Mouse (Mus musculus): ENCODE measurements around the gene Lrrc2. TPM values are rescaled to one million over a fixed set of nuclear protein-coding genes. Genes with fewer than 3 reads are reported as not detected.

Lrrc2 gene
- polyA plus RNA-seq (2015; fragmentation: Nextera tagmentation; extraction: Ambion mirVana): 0.23 and 0.34 TPM in 2 replicates

DNA sequence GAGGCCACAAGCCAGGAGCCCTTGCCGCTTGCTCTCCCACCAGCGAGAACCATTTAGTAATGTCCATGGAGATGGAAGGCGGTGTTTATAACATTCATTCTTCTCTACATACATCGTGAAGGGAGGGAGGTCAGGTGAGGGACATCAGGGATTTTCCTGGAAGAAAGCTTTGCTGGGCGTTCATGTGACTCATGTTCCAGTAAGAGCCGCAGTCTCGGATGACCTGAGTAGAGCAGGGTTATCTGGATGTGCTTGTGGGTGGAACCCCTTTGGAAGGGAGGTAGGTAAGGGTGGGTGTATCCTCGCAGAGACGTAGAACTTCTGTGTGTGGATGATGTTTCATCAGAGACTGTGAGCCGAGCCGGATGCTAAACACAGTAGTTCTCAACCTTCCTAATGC, at the start of gene Lrrc2:
Lrrc2 (plus strand) TSS at position 149 of the 400 bp plus-strand sequence.
- Histone ChIP-seq H3K4me3 (replicated peaks) (no peak within 1 kb of the TSS), H3K4me2 (replicated peaks) (no peak within 1 kb of the TSS), H3K4me1 (replicated peaks) (no peaks in the 10 kb centered on the region), H3K9ac (no peak within 1 kb of the TSS), H3K36me3 (no peaks in the 10 kb centered on the region), H3K9me3 (no peaks in the 10 kb centered on the region), H3K27me3 (replicated peaks) (peaks cover 17% of the 10 kb centered on the region), H3K27ac (no peak within 1 kb of the TSS)
- no peak for ATAC-seq
- WGBS: 73% methylated on average over 11 of the region's 11 CpGs

DNA sequence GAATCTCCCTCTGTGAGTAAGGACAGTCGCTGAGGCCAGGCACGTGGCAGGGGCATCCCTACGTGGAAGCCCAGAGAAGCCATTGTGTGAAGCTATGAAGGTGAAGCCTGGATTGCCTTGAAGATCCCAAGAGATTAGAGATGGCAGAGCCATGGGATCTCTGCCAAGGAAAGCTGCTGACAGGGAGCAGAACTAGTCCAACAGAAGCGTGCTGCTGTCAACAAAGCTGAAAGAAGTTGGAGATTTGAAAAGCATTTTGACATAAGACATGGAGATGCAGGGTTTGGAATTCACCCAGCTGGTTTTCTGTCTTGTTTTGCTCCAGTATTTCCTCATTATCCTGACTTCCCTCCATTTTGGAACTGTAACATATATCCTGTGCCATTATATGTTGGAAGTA, 49.1 kb upstream of the Lrrc2 start:
- no peak for ATAC-seq
- WGBS: 78% methylated on average over 4 of the region's 4 CpGs

DNA sequence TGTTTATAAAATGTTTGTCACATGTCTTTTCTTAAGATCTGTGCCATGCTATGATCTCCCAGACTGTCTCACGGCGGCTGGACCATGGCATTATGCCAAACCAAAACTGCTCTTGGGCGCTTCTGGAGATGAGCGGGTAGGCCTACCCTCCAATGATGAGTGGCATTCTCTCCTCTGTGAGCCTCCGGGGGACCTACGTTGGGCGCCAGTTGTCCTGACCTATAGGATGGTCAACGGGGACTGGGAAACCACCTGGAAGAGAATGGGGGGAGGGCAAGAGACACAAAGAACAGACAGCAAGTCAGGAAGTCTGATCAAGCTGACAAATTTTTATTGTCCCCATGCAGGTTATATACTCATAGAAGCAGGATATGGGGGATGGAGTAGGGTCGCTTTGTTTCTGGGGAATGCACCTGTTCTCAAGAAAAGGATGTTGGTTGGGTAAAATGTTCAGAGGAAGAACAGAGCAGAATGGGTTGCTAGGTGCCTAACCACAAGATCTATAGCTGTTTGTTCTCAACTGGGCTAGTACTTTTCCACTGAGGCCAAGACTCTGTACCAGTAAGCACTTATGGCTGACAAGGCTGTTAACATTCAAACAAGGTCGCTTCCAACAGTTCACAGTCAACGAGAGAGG, 44.0 kb upstream of the Lrrc2 start:
- Histone ChIP-seq H3K4me1 (replicated peaks) (no peaks in the 10 kb centered on the region), H3K36me3 (no peaks in the 10 kb centered on the region), H3K9ac (no peak overlapping the region), H3K9me3 (no peaks in the 10 kb centered on the region), H3K27ac (no peak overlapping the region), H3K27me3 (replicated peaks) (no peaks in the 10 kb centered on the region), H3K4me3 (replicated peaks) (no peak overlapping the region), H3K4me2 (replicated peaks) (no peak overlapping the region)
- no peak for ATAC-seq
- 92% methylated on average over 11 of the region's 11 CpGs for WGBS

More for the DNA sequence above, 49.1 kb upstream of the Lrrc2 start:
- Histone ChIP-seq H3K4me2 (replicated peaks) (no peak overlapping the region), H3K4me3 (replicated peaks) (no peak overlapping the region), H3K4me1 (replicated peaks) (no peaks in the 10 kb centered on the region), H3K27me3 (replicated peaks) (no peaks in the 10 kb centered on the region), H3K9ac (no peak overlapping the region), H3K27ac (no peak overlapping the region), H3K36me3 (no peaks in the 10 kb centered on the region), H3K9me3 (no peaks in the 10 kb centered on the region)

DNA sequence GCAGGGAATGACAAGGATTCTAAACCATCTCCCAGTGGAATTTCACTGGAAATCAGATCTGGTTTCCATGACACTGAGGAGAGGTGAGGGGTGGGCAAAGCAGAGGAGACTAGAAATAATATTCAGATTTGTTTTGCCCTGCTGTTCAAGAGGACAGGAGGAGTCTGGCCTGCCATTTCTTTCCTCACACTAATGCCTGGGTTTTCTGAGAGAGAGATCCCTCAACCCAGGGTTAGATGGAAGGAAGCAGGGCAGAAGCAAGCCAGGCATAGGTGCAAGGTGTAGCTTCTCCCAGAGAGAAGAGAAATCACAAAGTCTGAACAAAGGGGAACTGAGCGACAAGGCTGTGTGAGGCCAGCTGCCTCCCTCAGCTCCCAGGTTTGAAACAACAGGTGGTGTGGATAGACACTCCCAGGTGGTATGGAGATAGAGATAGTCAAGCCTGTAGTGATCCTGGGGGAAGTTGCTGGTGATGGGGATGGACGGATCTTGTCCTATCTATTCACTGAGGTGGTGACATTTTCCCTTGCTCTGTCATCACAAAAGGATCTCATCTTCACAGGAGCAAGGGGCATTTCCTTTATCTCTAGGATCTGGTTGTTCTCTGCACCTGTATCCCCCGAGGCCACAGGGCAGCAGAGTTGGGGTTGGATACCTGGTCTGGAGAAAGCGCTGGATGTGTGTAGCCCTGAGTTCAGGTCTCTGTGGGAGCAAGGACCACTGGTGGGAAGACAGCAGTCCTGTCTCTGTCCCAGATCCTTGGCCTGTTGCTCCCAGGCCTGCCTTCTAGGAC, 43.3 kb upstream of the Lrrc2 start:
- H3K4me2 ChIP-seq (replicated peaks): no peak overlapping the region
- no peaks in the 10 kb centered on the region for H3K9me3 ChIP-seq
- H3K27me3 ChIP-seq (replicated peaks): no peaks in the 10 kb centered on the region
- WGBS: 83% methylated on average over 4 of the region's 4 CpGs
- no peak overlapping the region for H3K9ac ChIP-seq
- H3K4me3 ChIP-seq (replicated peaks): no peak overlapping the region
- no peaks in the 10 kb centered on the region for H3K36me3 ChIP-seq
- H3K27ac ChIP-seq: no peak overlapping the region
- ATAC-seq: no peak
- H3K4me1 ChIP-seq (replicated peaks): no peaks in the 10 kb centered on the region

DNA sequence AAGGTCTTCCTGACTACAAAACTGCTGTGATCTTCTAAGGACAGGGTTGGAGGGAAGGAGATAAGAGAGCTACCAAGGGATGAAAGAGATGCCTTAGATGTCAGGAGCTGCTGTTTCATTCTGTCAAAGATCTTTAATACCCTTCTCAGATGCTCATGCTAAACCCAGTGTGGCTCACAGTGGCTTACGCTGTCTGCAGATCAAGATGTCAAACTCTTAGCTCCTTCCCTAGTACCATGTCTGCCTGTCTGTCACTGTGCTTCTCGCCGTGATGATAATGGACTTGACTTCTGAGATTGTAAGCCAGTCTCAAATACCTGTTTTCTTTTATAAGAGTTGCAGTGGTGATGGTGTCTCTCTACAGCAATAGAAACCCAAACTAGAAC, 42.7 kb upstream of the Lrrc2 start:
- Histone ChIP-seq H3K27me3 (replicated peaks) (no peaks in the 10 kb centered on the region), H3K36me3 (no peaks in the 10 kb centered on the region), H3K9me3 (no peaks in the 10 kb centered on the region), H3K4me2 (replicated peaks) (no peak overlapping the region), H3K9ac (no peak overlapping the region), H3K4me3 (replicated peaks) (no peak overlapping the region), H3K27ac (no peak overlapping the region), H3K4me1 (replicated peaks) (no peaks in the 10 kb centered on the region)
- 96% methylated on average over 3 of the region's 3 CpGs for WGBS
- ATAC-seq: no peak

DNA sequence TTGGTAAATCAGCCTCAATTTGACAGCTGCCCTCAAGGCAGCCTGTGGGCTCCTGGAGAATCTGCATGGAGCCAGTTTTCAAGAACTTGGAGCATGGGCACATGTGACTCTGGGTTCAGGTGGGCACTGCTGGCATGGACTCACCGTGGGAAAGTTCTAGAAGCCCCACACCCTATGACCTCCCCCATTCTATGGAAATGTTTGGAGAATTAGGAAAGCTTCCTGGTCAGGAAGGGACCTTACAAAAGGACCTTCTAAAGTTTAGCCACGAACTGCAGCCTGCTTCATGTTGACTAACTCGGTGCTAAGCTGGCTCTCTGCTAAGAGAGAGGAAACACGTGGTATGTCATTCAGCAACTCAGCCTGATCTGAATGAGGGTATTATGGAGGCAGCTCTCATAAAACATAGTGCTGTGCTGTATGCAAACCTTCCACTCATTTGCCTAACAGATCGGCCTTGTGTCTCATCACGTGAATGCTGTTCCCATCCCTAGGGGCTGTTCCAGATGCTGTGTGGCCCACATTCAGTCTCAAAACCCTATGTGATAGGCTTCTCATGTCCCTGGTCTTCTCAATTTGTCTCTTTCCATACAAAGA, 41.9 kb upstream of the Lrrc2 start:
- 69% methylated on average over 6 of the region's 6 CpGs for WGBS
- no peak overlapping the region for H3K9ac ChIP-seq
- H3K4me1 ChIP-seq (replicated peaks): no peaks in the 10 kb centered on the region

DNA sequence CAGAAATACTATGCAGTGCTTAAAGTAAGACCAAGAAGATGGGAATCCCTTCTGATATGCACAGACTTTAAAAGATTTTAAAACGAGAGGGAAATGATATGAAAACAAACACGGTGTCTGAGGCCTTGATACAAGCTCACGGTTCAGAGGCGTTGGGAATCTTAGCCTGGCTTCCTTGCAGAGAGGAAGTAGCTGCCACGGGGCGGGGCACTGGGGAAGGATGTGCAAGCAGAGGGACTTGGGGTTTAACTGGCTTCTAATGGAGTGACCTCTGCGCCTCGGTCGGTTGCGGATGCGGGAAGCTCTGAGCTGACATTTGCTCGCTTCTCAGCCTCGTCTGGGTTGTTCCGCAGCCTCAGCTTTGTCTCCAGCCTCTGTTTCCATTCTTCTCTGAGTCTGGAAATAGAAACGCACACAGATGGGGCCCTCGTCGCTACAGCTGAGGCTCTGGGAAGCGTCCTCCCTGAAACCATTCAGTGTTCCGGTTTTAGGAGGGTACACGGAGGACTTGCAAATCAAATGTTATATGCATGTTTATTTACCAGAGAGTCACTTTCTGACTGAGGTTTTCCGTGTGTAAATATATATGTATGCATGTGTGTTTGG, 36.6 kb upstream of the Lrrc2 start:
- Histone ChIP-seq H3K4me2 (replicated peaks) (no peak overlapping the region), H3K4me1 (replicated peaks) (no peaks in the 10 kb centered on the region), H3K27ac (no peak overlapping the region), H3K4me3 (replicated peaks) (no peak overlapping the region), H3K9ac (no peak overlapping the region), H3K27me3 (replicated peaks) (no peaks in the 10 kb centered on the region), H3K9me3 (no peaks in the 10 kb centered on the region), H3K36me3 (no peaks in the 10 kb centered on the region)
- no peak for ATAC-seq
- 54% methylated on average over 21 of the region's 21 CpGs for WGBS

More for the DNA sequence above, 41.9 kb upstream of the Lrrc2 start:
- no peak for ATAC-seq
- Histone ChIP-seq H3K27ac (no peak overlapping the region), H3K27me3 (replicated peaks) (no peaks in the 10 kb centered on the region), H3K4me2 (replicated peaks) (no peak overlapping the region), H3K9me3 (no peaks in the 10 kb centered on the region), H3K36me3 (no peaks in the 10 kb centered on the region), H3K4me3 (replicated peaks) (no peak overlapping the region)

DNA sequence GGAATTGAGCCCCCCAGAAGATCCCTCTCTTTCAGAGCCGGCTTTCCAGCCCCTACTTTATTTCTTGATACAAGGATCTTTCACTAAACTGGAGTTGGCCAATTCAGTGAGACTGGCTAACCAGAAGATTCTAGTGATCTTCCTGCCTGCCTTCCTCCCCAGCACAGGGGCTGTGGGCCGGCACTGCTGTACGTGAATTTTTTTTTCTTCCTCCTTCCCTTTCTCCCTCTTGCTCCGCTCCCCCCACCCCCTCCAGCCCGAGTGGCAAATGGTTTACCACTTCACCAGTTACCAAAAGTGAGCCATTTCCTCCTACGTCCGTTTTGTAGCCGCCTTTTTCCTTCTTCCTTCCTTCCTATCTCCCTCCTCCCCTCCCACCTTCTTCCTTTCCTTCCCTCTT, 35.9 kb upstream of the Lrrc2 start:
- WGBS: 56% methylated on average over 8 of the region's 8 CpGs
- no peak overlapping the region for H3K4me3 ChIP-seq (replicated peaks)
- no peak for ATAC-seq
- H3K4me2 ChIP-seq (replicated peaks): no peak overlapping the region
- no peaks in the 10 kb centered on the region for H3K4me1 ChIP-seq (replicated peaks)
- H3K9me3 ChIP-seq: no peaks in the 10 kb centered on the region
- H3K36me3 ChIP-seq: no peaks in the 10 kb centered on the region
- no peak overlapping the region for H3K27ac ChIP-seq
- H3K9ac ChIP-seq: no peak overlapping the region
- H3K27me3 ChIP-seq (replicated peaks): no peaks in the 10 kb centered on the region

DNA sequence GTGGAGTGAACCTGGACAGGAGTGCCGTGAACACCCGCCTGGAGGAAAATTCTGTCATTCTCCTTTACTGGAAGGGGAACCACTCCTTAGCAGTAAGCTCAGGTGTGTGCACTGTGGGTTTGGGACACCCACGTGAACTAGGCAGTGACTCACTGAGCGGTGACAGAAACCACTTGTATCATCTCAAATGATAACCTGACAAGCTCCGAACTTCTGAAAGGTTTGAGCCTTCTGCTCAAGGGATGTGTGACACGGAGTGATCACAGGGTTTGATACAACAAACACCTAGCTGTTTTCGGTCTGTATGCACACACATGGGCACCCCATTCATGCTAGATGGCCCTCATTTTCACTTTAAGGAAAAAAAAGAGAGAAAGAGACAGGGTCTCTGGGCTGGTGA, 34.6 kb upstream of the Lrrc2 start, which contains the start of gene Fam240a:
Fam240a (minus strand) TSS at position 76 of the 400 bp plus-strand sequence.
- Histone ChIP-seq H3K27ac (no peak within 1 kb of the TSS), H3K4me3 (replicated peaks) (no peak within 1 kb of the TSS), H3K9me3 (no peaks in the 10 kb centered on the region), H3K27me3 (replicated peaks) (no peaks in the 10 kb centered on the region), H3K4me1 (replicated peaks) (no peaks in the 10 kb centered on the region), H3K4me2 (replicated peaks) (no peak within 1 kb of the TSS), H3K9ac (no peak within 1 kb of the TSS), H3K36me3 (no peaks in the 10 kb centered on the region)
- WGBS: 89% methylated on average over 7 of the region's 7 CpGs
- ATAC-seq: no peak

DNA sequence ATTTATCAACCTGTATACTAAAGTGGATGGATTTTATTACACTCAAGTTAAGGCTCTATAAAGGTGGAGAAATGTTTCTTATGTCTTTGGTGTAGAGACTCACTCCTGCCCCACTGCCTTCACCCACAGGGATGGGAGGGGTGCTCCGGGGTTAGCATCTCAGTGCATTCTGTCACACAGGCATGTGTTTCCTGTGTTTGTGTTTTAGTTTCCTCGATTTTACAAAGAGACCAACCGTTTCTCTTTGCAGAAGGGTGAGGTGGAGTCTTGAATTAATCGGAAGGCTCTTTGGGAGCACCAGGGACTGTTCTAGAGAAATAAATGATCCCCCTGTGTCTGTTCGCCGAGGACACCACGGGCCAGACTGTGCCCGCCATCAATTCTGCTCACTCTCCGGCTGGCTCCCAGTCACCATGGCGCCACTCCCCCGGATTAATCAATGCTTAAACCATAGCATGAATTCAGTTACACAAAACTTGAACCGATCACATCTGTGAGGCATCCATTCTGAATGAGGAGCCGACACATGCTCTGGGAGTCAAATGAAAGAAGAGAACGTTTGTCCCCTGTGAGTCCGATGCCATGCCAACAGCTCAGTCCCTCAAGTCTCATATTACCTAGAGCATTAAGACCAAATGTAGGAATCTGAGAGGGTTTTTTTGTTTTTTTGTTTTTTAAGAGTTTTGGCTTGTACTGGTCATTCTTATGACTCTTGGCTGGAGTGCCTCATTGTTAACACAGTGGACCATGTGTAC, 30.5 kb upstream of the Lrrc2 start:
- no peaks in the 10 kb centered on the region for H3K36me3 ChIP-seq
- no peak for ATAC-seq
- no peak overlapping the region for H3K4me3 ChIP-seq (replicated peaks)
- no peak overlapping the region for H3K27ac ChIP-seq
- H3K4me2 ChIP-seq (replicated peaks): no peak overlapping the region
- H3K4me1 ChIP-seq (replicated peaks): no peaks in the 10 kb centered on the region
- no peaks in the 10 kb centered on the region for H3K27me3 ChIP-seq (replicated peaks)
- H3K9ac ChIP-seq: no peak overlapping the region
- no peaks in the 10 kb centered on the region for H3K9me3 ChIP-seq
- WGBS: 68% methylated on average over 15 of the region's 15 CpGs

DNA sequence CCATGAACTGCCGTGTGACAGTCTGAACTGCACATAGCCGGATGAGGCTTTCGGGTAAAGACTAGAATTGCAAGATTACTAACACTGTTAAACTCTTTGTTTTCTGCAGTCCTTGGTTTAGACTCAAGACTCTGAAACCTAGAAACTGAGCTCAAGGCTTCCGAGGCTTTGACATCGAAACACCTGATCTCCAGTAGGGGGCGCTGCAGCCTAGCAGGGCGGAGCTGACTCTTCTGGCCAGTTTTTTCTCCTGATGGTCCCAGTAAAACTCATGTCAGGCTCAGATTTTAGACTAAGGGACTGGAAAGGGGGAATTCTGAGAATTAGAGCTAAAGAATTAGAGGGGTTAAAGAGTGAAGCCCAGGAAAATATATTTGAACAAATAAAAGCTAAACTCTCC, 28.6 kb upstream of the Lrrc2 start:
- no peaks in the 10 kb centered on the region for H3K36me3 ChIP-seq
- no peak overlapping the region for H3K4me3 ChIP-seq (replicated peaks)
- no peaks in the 10 kb centered on the region for H3K4me1 ChIP-seq (replicated peaks)
- ATAC-seq: no peak
- WGBS: 15% methylated on average over 7 of the region's 7 CpGs
- H3K9ac ChIP-seq: no peak overlapping the region
- no peak overlapping the region for H3K4me2 ChIP-seq (replicated peaks)
- no peak overlapping the region for H3K27ac ChIP-seq
- no peaks in the 10 kb centered on the region for H3K27me3 ChIP-seq (replicated peaks)
- H3K9me3 ChIP-seq: no peaks in the 10 kb centered on the region

DNA sequence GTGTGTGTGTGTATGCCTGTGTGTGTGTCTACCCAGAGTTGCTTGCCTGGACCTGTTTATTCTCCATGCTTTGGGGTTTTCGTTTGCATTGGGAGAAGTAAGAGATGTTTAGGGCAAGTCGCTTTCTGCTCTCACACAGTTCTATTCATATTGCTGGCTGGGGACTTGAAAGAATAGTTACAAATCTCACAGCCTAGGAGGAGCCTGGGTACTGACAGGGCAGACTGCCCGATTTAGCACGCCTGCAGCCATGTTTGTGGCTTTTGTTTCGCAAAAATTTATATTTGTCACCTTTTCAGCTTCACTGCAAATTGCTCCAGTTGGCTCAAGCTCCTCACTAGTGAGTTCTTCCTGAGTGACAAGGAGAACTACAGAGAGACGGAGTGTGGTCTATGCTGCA, 19.8 kb upstream of the Lrrc2 start:
- no peaks in the 10 kb centered on the region for H3K27me3 ChIP-seq (replicated peaks)
- H3K4me2 ChIP-seq (replicated peaks): no peak overlapping the region
- H3K9me3 ChIP-seq: no peaks in the 10 kb centered on the region
- no peak overlapping the region for H3K27ac ChIP-seq
- H3K4me3 ChIP-seq (replicated peaks): no peak overlapping the region
- no peak for ATAC-seq
- H3K4me1 ChIP-seq (replicated peaks): no peaks in the 10 kb centered on the region
- H3K36me3 ChIP-seq: no peaks in the 10 kb centered on the region
- whole genome bisulfite sequencing: 74% methylated on average over 6 of the region's 6 CpGs
- no peak overlapping the region for H3K9ac ChIP-seq

All from intestine, embryonic 15.5 days (tissue).